Mouse (Mus musculus) brain, embryonic 14.5 days (tissue): ENCODE results near the gene Lancl3.

Experiments used
- CTCF ChIP-seq: fragments of 200-500 bp; IDR thresholded peaks from 2 replicates; pipeline ENCODE4 v1.5.1; 2012; ENCODE audit warnings: inconsistent platforms, mild to moderate bottlenecking, moderate library complexity, borderline replicate concordance; ENCODE audit not compliant: insufficient read depth, insufficient read length; ENCODE audit errors: extremely low read depth
- POLR2A ChIP-seq: fragments of 200-500 bp; IDR thresholded peaks from 2 replicates; pipeline ENCODE4 v1.6.1; 2012; ENCODE audit warnings: mild to moderate bottlenecking, inconsistent platforms, borderline replicate concordance; ENCODE audit not compliant: poor library complexity, insufficient read depth, insufficient read length, severe bottlenecking; ENCODE audit errors: extremely low read depth

- TF ChIP-seq CTCF = no peak
- TF ChIP-seq POLR2A = no peak
These were observed 58.1 kb downstream of the Lancl3 start for GRCm38 (mm10) chrX:9257831-9258230.
